7 mouse cellular contexts compared by ENCODE assay signal in the genomic region with DNA sequence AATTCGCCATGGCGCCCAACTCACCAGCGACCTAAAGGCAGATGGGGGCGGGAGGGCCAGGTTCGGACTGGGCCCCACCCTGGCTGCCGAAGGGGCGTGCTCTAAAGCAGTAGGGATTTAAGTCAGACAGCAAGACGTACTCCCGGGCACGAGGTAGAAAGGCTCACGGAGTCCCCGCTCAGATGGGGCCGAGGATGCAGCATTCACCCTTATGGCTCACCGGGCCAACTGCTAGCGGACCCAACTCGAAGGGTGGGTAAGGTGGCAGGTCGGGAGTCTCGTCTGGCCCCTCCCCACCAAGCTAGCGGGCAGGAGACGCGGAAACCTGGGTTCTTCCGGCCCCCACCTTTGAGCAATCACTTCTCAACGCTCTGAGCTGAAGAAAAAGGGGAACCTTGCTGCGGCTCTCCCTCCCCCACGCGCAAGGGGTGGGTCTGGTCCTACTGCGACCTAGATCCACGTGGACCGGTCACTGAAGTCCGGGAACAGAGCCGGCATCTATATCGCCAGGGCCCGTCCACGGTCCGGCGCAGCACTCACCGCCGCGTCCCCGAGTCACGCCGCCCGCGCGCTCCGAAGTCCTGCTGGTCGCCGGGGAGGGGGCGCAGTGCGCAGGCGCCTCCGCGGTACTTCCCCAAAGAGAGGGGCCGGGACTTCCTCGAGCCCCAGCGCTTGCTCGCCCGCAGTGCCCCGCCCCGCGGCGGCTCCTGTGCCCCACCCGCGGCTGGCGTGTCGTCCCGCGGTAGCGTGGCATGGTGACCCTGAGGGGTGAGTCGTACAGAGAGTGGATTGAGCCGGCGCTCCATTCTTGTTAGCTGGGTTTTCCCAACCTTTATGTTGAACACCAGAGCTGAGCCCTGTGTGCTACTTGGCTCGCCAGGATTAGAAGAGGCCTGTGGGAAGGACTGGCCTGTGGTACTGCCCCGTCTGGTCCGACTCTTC. TPM values are rescaled to one million over a fixed set of nuclear protein-coding genes. Genes with fewer than 3 reads are reported as not detected.
DNase-seq lines count a peak whose midpoint lies in the region; ATAC-seq and TF ChIP-seq lines count a peak whose summit lies in the region.

A gene (minus strand): TSS at position 639 of the 942 bp plus-strand sequence.

- peak within 1 kb of the TSS; percentile 74 for H3K9ac ChIP-seq in intestine, embryonic 15.5 days
- peak within 1 kb of the TSS; percentile 82 for H3K9ac ChIP-seq in midbrain, embryonic 11.5 days (ENCODE audit: low read length)

- peak within 1 kb of the TSS; percentile 65 for H3K4me3 ChIP-seq in intestine, embryonic 15.5 days (replicated peaks)
- H3K4me3 ChIP-seq in midbrain, embryonic 11.5 days (ENCODE audit: low read depth, low read length) = peak within 1 kb of the TSS; percentile 60
- H3K4me3 ChIP-seq in small intestine, adult 2 months (ENCODE audit: low read depth, low read length) = peak within 1 kb of the TSS; percentile 73

- 0 out of 2 replicates have a peak within 1 kb of the TSS, but pooled peaks have one; percentile 32 for H3K27ac ChIP-seq in intestine, embryonic 15.5 days
- H3K27ac ChIP-seq in midbrain, embryonic 11.5 days (ENCODE audit: low read depth, low read length) = no peak within 1 kb of the TSS
- H3K27ac ChIP-seq in small intestine, adult 2 months (ENCODE audit: insufficient read depth, low read depth, low read length) = peak within 1 kb of the TSS; percentile 57; the same call in 1 of the 2 replicates

- no peaks in the 10 kb centered on the region for H3K9me3 ChIP-seq in intestine, embryonic 15.5 days
- H3K9me3 ChIP-seq in midbrain, embryonic 11.5 days (ENCODE audit: control insufficient read depth, low read length) = no peaks in the 10 kb centered on the region

- peak within 1 kb of the TSS; percentile 95 for H3K4me2 ChIP-seq in intestine, embryonic 15.5 days (replicated peaks)
- H3K4me2 ChIP-seq in midbrain, embryonic 11.5 days = peak within 1 kb of the TSS; percentile 85

- DNase-seq in adrenal gland, adult (ENCODE audit: inconsistent age in 2 of 2, low spot score in 1 of 2) = peak; percentile 91 to 96
- DNase-seq in embryo, embryonic 11 days = peak; percentile 90
- DNase-seq in gastrocnemius, postnatal 36 days = peak; percentile 69 to 76
- peak; percentile 79 for DNase-seq in left cerebral cortex, postnatal 4 days
- peak; percentile 96 for DNase-seq in midbrain, embryonic 11.5 days (ENCODE audit: low spot score, missing footprints)

- H3K4me1 ChIP-seq in intestine, embryonic 15.5 days (replicated peaks) = peaks cover 8% of the 10 kb centered on the region
- H3K4me1 ChIP-seq in midbrain, embryonic 11.5 days (ENCODE audit: control insufficient read depth, insufficient read depth, low read length) = peaks cover 9% of the 10 kb centered on the region
- H3K4me1 ChIP-seq in small intestine, adult 2 months (ENCODE audit: control insufficient read depth, insufficient read depth, insufficient read length, low read length) = peaks cover 6% of the 10 kb centered on the region

- no peak for TF ChIP-seq CTCF in small intestine, adult 2 months (IDR thresholded peaks at IDR 0.05; ENCODE audit: extremely low read depth, insufficient read length, insufficient replicate concordance, low read depth, low read length)

- no peak; the same call in 1 of the 2 replicates for TF ChIP-seq POLR2A in small intestine, adult 2 months (IDR thresholded peaks at IDR 0.05; ENCODE audit: low read depth, low read length)

- peak; percentile 92 for ATAC-seq in intestine, embryonic 15.5 days
- ATAC-seq in midbrain, embryonic 11.5 days (ENCODE audit: low FRiP score) = peak; percentile 89

- H3K27me3 ChIP-seq in intestine, embryonic 15.5 days (replicated peaks) = no peaks in the 10 kb centered on the region
- H3K27me3 ChIP-seq in midbrain, embryonic 11.5 days (ENCODE audit: control insufficient read depth, insufficient read depth, low read length) = no peaks in the 10 kb centered on the region
- H3K27me3 ChIP-seq in small intestine, adult 2 months (ENCODE audit: control insufficient read depth, insufficient read depth, low read length) = 0 out of 2 replicates have a peak, but pooled peaks cover 6% of the 10 kb centered on the region

- intact Hi-C loops in gastrocnemius, postnatal 36 days (cut with DNase I) = loop anchor here (10.0 kb wide), 1 partner anchor 171 kb away; a partner anchor contains a TSS
- intact Hi-C loops in left cerebral cortex, postnatal 4 days (cut with DNase I) = no loop called here

- under 1% methylated on average over 75 of the region's 75 CpGs for WGBS in intestine, embryonic 15.5 days
- under 1% methylated on average over 74 of the region's 75 CpGs for WGBS in midbrain, embryonic 11.5 days
- 1% methylated on average over 75 of the region's 75 CpGs for WGBS in small intestine, adult 2 months

- H3K36me3 ChIP-seq in intestine, embryonic 15.5 days = no peaks in the 10 kb centered on the region
- no peaks in the 10 kb centered on the region for H3K36me3 ChIP-seq in midbrain, embryonic 11.5 days (ENCODE audit: control insufficient read depth, insufficient read depth, low read length)
- no peaks in the 10 kb centered on the region for H3K36me3 ChIP-seq in small intestine, adult 2 months (ENCODE audit: control insufficient read depth, insufficient read depth, low read length)

RNA-seq across cellular contexts. Expression of the gene that starts here (rescaled TPM):
- 1 to 10 TPM; 2.3 to 2.7 TPM for total RNA-seq in gastrocnemius, postnatal 36 days (2021)
- polyA plus RNA-seq in intestine, embryonic 15.5 days (2015; fragmentation: Nextera tagmentation; extraction: Ambion mirVana) = 37.4 and 39.4 TPM in 2 replicates
- 10 to 100 TPM; 39.0 to 49.4 TPM for total RNA-seq in left cerebral cortex, postnatal 4 days (2021)
- polyA plus RNA-seq in midbrain, embryonic 11.5 days (2014; fragmentation: Nextera tagmentation; extraction: Ambion mirVana) = 61.6 and 65.4 TPM in 2 replicates
- polyA plus RNA-seq in small intestine, adult 2 months (2012; rRNA removed) = 19.9 and 24.1 TPM in 2 replicates

Comparison
In these comparisons a context has a peak if more than half of its experiments do, and no peak if none do; other contexts are left out.
1. RNA of the gene that starts here (total RNA-seq): 39.0 to 49.4 TPM in left cerebral cortex, postnatal 4 days; 2.3 to 2.7 TPM in gastrocnemius, postnatal 36 days; every median in the first group is over 10 times any median in the second.
2. Peak in every context shown above with its lines, with median percentiles within 50 percentile points of each other: DNase-seq and H3K4me3 ChIP-seq.